8 mouse cellular contexts compared by ENCODE assay signal in genomic region chr17:15831810-15832209, GRCm38 (mm10). TPM values are rescaled to one million over a fixed set of nuclear protein-coding genes. Genes with fewer than 3 reads are reported as not detected.
DNase-seq lines count a peak whose midpoint lies in the region; ATAC-seq lines count a peak whose summit lies in the region.

No protein-coding gene starts in this region.

- H3K27ac ChIP-seq in hindbrain, embryonic 14.5 days, result no peak overlapping the region
- H3K27ac ChIP-seq in hindbrain, embryonic 13.5 days, result no peak overlapping the region

- H3K4me2 ChIP-seq in hindbrain, embryonic 14.5 days (replicated peaks), result no peak overlapping the region
- H3K4me2 ChIP-seq in hindbrain, embryonic 13.5 days, result no peak overlapping the region

- no peak overlapping the region for H3K9ac ChIP-seq in hindbrain, embryonic 14.5 days
- no peak overlapping the region for H3K9ac ChIP-seq in hindbrain, embryonic 13.5 days

- H3K9me3 ChIP-seq in hindbrain, embryonic 14.5 days (ENCODE audit: control insufficient read depth, low read length), result no peaks in the 10 kb centered on the region
- H3K9me3 ChIP-seq in hindbrain, embryonic 13.5 days, result no peaks in the 10 kb centered on the region

- no peaks in the 10 kb centered on the region for H3K36me3 ChIP-seq in hindbrain, embryonic 14.5 days (replicated peaks; ENCODE audit: control insufficient read depth, insufficient read depth)
- no peaks in the 10 kb centered on the region for H3K36me3 ChIP-seq in hindbrain, embryonic 13.5 days

- peaks cover 6% of the 10 kb centered on the region; the same call in 1 of the 2 replicates for H3K4me1 ChIP-seq in hindbrain, embryonic 14.5 days (replicated peaks; ENCODE audit: control insufficient read depth, insufficient read depth, low read length)
- peaks cover 13% of the 10 kb centered on the region for H3K4me1 ChIP-seq in hindbrain, embryonic 13.5 days (replicated peaks)

- H3K4me3 ChIP-seq in hindbrain, embryonic 14.5 days (replicated peaks; ENCODE audit: low read length), result no peak overlapping the region
- no peak overlapping the region for H3K4me3 ChIP-seq in hindbrain, embryonic 13.5 days

- DNase-seq in hindbrain, embryonic 14.5 days (ENCODE audit: low spot score), result peak; percentile 75
- DNase-seq in CD4-positive helper T cell, adult 2 months (ENCODE audit: low read depth, low spot score), result peak; percentile 74
- peak; percentile 84 for DNase-seq in R1 (ENCODE audit: low read depth, low spot score)
- DNase-seq in retina, postnatal 7 days (ENCODE audit: low read depth, low spot score), result peak; percentile 61
- DNase-seq in urinary bladder, postnatal 10 days (ENCODE audit: low spot score), result no peak
- no peak for DNase-seq in left cerebral cortex, adult 9 months (ENCODE audit: low spot score in 2 of 2)

- H3K27me3 ChIP-seq in hindbrain, embryonic 14.5 days (ENCODE audit: control insufficient read depth, insufficient read depth, low read length), result no peaks in the 10 kb centered on the region
- H3K27me3 ChIP-seq in hindbrain, embryonic 13.5 days, result no peaks in the 10 kb centered on the region

- ATAC-seq in hindbrain, embryonic 14.5 days (ENCODE audit: low FRiP score), result no peak
- ATAC-seq in hindbrain, embryonic 13.5 days (ENCODE audit: low FRiP score), result no peak
- ATAC-seq in inflammation-experienced regulatory T-cells, adult 6 months, result peak; percentile 84

- 12% methylated on average over 8 of the region's 8 CpGs for WGBS in hindbrain, embryonic 14.5 days
- 12% methylated on average over 8 of the region's 8 CpGs for WGBS in hindbrain, embryonic 13.5 days

RNA-seq across cellular contexts. Expression of gene Rgmb, which starts 1.0 kb away (rescaled TPM):
- 95.0 and 100.0 TPM in 2 replicates for polyA plus RNA-seq in hindbrain, embryonic 14.5 days (2014; fragmentation: Nextera tagmentation; extraction: Ambion mirVana)
- 86.6 and 97.1 TPM in 2 replicates for polyA plus RNA-seq in hindbrain, embryonic 13.5 days (2015; fragmentation: Nextera tagmentation; extraction: Ambion mirVana)
- polyA plus RNA-seq in inflammation-experienced regulatory T-cells, adult 6 months (2017; shearing (Covaris generic)), result under 1 TPM; 0.44 to 0.57 (median 0.52) TPM

Comparison
In these comparisons a context has a peak if more than half of its experiments do, and no peak if none do; other contexts are left out.
1. DNase-seq: peak in hindbrain, embryonic 14.5 days (single experiment), CD4-positive helper T cell, adult 2 months (single experiment), R1 (single experiment) and retina, postnatal 7 days (single experiment); none in urinary bladder, postnatal 10 days (single experiment) and left cerebral cortex, adult 9 months (0 of 2).
2. RNA of gene Rgmb, which starts 1.0 kb away (polyA plus RNA-seq): 86.6 to 97.1 TPM in hindbrain, embryonic 13.5 days and 95.0 to 100.0 TPM in hindbrain, embryonic 14.5 days; 0.44 to 0.57 TPM in inflammation-experienced regulatory T-cells, adult 6 months; every median in the first group is over 10 times any median in the second.